Mouse (Mus musculus): ENCODE measurements around the gene Zcchc17. TPM values are rescaled to one million over a fixed set of nuclear protein-coding genes. Genes with fewer than 3 reads are reported as not detected.

Gene Zcchc17
- polyA plus RNA-seq, 1 experiment from 2014 or later: 92.8 TPM

DNA sequence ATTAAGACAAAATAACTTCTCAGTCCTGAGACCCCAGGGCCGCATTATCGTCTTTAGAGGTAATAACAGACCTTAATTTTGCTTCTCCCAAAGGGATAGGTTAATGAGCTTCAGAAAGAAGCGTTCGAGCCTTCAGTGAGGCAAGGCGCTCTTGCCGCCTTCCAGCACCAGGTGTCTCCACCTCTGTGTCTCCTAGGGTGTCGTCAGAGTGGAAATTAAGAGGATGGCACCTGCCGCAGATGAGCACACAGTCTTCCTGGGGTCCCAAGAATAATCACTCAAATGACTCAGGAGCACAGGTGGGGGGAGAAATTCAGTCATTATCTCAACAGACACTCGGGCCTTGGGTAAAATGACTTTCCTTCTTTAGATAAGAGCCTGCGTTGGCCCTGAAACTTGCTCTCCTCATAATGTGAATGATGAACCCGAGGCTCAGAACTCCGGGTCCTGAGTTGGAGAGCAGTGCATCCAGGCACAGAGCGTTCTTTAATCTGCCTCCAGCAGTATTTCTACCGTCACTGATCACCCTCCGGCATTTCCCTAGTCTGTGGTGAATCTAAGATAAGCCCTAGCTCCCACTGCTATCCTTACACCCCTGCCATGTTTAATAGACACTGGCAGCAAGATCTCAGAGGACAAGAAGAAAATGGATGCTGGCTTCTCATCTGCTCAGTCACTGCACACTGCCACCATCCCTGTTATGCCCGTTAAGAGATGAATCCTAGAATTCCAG lies 8.9 kb downstream of the Zcchc17 start:
- Histone ChIP-seq H3K27ac (no peak overlapping the region), H3K4me2 (no peak overlapping the region), H3K9ac (no peak overlapping the region), H3K4me3 (no peak overlapping the region), H3K9me3 (no peaks in the 10 kb centered on the region), H3K36me3 (peaks cover 78% of the 10 kb centered on the region), H3K27me3 (no peaks in the 10 kb centered on the region), H3K4me1 (replicated peaks) (no peaks in the 10 kb centered on the region)
- ATAC-seq (ENCODE audit: low FRiP score): no peak
- 83% methylated on average over 16 of the region's 16 CpGs for WGBS

DNA sequence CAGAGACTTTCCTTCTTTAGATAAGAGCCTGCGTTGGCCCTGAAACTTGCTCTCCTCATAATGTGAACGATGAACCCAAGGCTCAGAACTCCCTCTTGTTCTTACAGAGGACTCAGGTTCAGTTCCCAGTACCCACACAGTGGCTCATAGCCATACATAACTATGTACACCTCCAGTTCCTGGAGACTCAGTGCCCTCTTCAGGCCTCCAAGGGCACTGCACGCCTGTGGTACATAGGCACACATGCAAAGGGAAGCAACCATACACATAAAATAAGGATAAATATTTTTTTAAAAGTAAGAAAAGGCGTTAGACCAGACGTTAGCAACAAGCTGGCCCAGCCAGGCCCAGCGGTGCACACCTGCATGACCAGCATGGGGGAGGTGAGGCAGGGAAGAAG lies 10.1 kb downstream of the Zcchc17 start:
- no peaks in the 10 kb centered on the region for H3K4me1 ChIP-seq (replicated peaks)
- no peaks in the 10 kb centered on the region for H3K27me3 ChIP-seq
- no peak overlapping the region for H3K9ac ChIP-seq
- no peaks in the 10 kb centered on the region for H3K9me3 ChIP-seq
- no peak overlapping the region for H3K4me3 ChIP-seq
- 94% methylated on average over 6 of the region's 6 CpGs for WGBS
- no peak overlapping the region for H3K27ac ChIP-seq
- H3K4me2 ChIP-seq: no peak overlapping the region
- peaks cover 86% of the 10 kb centered on the region for H3K36me3 ChIP-seq
- no peak for ATAC-seq (ENCODE audit: low FRiP score)

DNA sequence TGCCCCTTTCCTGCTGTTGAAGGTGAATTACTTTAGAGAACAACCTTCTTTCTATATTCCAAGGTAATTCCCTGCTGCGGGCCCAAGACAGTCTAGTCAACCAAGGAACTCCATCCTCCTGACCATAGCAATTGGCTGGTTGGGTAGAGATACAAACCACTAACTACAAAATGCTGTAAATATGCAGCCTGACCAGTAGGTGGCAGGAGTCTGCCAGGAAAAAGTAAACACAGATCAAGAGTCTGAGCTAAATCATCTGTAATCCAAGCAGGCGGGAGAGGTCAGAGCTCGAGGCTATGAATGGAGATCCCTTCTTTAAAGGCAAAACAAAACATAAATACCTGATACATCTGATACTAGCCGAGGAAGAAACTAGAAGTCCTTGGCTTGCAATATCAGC lies 18.1 kb downstream of the Zcchc17 start:
- no peak overlapping the region for H3K27ac ChIP-seq
- peaks cover 58% of the 10 kb centered on the region for H3K36me3 ChIP-seq
- H3K9ac ChIP-seq: no peak overlapping the region
- 26% methylated on average over 4 of the region's 4 CpGs for WGBS
- H3K27me3 ChIP-seq: no peaks in the 10 kb centered on the region
- H3K4me3 ChIP-seq: no peak overlapping the region
- H3K4me2 ChIP-seq: no peak overlapping the region
- no peak for ATAC-seq (ENCODE audit: low FRiP score)
- H3K9me3 ChIP-seq: no peaks in the 10 kb centered on the region
- H3K4me1 ChIP-seq (replicated peaks): no peaks in the 10 kb centered on the region

DNA sequence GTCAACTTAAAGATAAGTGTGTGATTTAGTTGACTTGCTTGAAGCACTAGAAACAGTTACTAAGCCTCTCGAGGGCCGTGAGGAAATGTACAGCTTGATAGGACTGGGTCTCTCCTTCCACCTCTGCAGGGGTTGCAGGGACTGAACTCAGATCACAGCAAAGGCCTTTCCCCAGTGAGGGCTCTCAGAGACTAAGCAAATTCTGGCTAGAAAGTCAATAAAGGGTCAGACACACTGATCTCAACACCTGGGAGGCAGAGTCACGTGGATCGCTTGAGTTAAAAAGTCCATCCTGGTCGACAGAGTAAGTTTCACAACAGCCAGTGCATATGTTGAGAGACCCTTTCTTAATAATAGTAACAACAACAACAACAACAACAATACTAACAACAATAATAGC lies 23.9 kb downstream of the Zcchc17 start:
- Histone ChIP-seq H3K36me3 (peaks cover 69% of the 10 kb centered on the region), H3K4me2 (no peak overlapping the region), H3K9ac (no peak overlapping the region), H3K27me3 (no peaks in the 10 kb centered on the region), H3K4me1 (replicated peaks) (no peaks in the 10 kb centered on the region), H3K4me3 (no peak overlapping the region), H3K27ac (no peak overlapping the region), H3K9me3 (no peaks in the 10 kb centered on the region)
- WGBS: 92% methylated on average over 5 of the region's 5 CpGs
- no peak for ATAC-seq (ENCODE audit: low FRiP score)

DNA sequence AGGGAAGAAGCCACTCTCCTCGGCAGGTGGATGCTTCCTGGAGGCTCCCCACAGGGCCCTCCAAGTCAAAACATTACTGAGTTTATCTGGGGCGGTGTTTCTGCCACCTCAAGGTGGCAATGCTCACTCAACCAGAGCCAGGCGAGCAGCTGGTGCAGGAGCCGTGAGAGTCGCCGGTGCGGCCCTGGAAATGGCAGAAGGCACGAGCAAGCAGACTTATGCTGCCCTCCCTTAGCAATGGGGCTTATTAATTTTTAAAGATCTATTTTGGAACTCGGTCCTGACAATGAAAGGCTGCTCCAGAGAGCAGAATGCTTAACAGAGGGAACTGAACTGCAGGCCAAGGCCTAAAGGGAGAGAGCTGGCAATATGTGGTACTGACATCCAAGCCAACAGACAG lies 32.4 kb downstream of the Zcchc17 start:
- Histone ChIP-seq H3K36me3 (peaks cover 78% of the 10 kb centered on the region), H3K9me3 (no peaks in the 10 kb centered on the region), H3K4me1 (replicated peaks) (no peaks in the 10 kb centered on the region), H3K9ac (no peak overlapping the region), H3K4me2 (no peak overlapping the region), H3K27ac (no peak overlapping the region), H3K27me3 (no peaks in the 10 kb centered on the region), H3K4me3 (no peak overlapping the region)
- WGBS: 85% methylated on average over 9 of the region's 9 CpGs
- ATAC-seq (ENCODE audit: low FRiP score): no peak

DNA sequence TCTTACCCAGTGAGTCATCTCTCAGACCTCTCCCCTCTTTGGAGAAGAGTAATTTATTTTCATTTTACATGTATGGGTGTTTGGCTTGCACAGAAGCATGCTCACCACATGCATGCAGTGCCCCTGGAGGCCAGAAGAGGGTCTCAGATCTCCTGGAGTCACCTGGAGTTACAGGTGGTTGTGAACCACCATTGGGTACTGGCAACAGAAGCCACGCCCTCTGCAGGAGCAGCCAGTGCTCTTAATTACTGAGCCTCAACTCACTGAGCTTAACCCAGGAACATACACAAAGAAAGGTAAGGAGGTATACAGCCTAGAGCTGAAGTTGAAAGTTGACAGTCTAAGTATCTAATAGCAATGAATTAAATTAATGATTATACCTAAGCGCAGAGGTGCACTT lies 34.3 kb downstream of the Zcchc17 start:
- H3K27me3 ChIP-seq: no peaks in the 10 kb centered on the region
- peaks cover 84% of the 10 kb centered on the region for H3K36me3 ChIP-seq
- 91% methylated on average over 2 of the region's 2 CpGs for WGBS
- no peak overlapping the region for H3K4me3 ChIP-seq
- no peak overlapping the region for H3K4me2 ChIP-seq
- no peak for ATAC-seq (ENCODE audit: low FRiP score)
- no peaks in the 10 kb centered on the region for H3K4me1 ChIP-seq (replicated peaks)
- no peak overlapping the region for H3K9ac ChIP-seq
- no peaks in the 10 kb centered on the region for H3K9me3 ChIP-seq
- no peak overlapping the region for H3K27ac ChIP-seq

DNA sequence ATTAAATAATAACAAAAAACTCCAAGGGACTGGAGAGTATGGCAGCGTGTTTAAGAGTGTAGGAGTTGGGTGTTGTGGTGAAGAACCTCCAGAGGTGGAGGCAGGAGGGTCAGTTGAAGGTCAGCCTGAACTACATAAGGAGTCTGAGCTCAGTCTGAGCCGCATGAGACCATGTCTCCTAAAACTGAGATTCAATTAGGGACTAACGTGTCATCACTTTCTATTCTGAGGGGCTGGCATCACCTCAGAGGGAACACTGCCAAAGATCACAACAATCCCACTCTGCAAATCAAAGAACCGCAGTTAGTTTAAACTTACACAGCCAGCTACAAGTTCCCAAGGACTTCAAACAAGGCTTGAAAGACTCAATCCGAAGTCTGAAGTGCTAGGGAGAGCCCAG lies 36.1 kb downstream of the Zcchc17 start:
- H3K4me2 ChIP-seq: no peak overlapping the region
- H3K4me3 ChIP-seq: no peak overlapping the region
- H3K9ac ChIP-seq: no peak overlapping the region
- H3K27ac ChIP-seq: no peak overlapping the region
- H3K9me3 ChIP-seq: no peaks in the 10 kb centered on the region
- WGBS: 78% methylated on average over 5 of the region's 5 CpGs
- no peaks in the 10 kb centered on the region for H3K4me1 ChIP-seq (replicated peaks)
- no peak for ATAC-seq (ENCODE audit: low FRiP score)
- H3K36me3 ChIP-seq: peaks cover 93% of the 10 kb centered on the region
- H3K27me3 ChIP-seq: no peaks in the 10 kb centered on the region

DNA sequence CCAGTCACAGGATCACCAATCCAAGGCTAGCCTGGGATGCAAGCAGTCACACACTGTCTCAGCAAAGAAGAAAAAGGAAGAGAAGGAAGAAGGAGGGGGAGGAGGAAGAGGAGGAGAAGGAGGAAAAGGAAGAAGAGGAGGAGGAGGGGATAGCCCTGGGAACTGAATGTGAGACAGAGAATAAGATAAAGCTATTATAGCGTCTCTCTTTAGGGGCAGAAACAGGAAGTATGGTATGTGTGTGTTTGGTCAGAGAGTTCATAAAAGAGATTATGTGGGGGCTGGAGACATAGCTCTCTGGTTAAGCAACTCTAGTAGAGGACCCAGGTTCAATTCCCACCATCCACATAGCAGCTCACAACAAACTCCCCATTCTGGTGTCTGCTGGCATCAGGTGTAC lies 36.6 kb downstream of the Zcchc17 start:
- peaks cover 93% of the 10 kb centered on the region for H3K36me3 ChIP-seq
- ATAC-seq (ENCODE audit: low FRiP score): no peak

DNA sequence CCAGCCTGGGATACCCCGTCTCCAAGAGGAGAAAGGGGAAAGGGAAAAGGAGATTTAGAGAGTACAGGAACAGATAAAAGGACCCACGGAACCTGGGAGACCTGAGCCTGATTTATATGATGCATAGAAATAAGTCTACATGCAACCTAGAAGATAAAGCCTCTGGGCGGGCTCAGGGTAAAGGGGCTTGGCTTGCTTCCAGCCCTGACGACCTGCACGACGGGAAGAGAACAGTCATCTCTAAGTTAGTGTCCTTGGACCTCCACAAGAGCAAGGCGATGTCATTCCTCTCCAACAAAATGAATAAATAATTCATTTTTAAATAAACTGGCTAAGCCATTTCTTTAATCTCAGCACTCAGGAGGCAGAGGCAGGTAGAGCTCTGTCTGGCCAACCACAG lies 37.2 kb downstream of the Zcchc17 start:
- Histone ChIP-seq H3K27ac (no peak overlapping the region), H3K4me1 (replicated peaks) (no peaks in the 10 kb centered on the region), H3K36me3 (peaks cover 93% of the 10 kb centered on the region), H3K27me3 (no peaks in the 10 kb centered on the region), H3K4me3 (no peak overlapping the region), H3K9ac (no peak overlapping the region), H3K4me2 (no peak overlapping the region), H3K9me3 (no peaks in the 10 kb centered on the region)
- ATAC-seq (ENCODE audit: low FRiP score): no peak
- WGBS: 86% methylated on average over 7 of the region's 7 CpGs

More for the DNA sequence above, 36.6 kb downstream of the Zcchc17 start:
- Histone ChIP-seq H3K27me3 (no peaks in the 10 kb centered on the region), H3K4me2 (no peak overlapping the region), H3K9me3 (no peaks in the 10 kb centered on the region), H3K4me3 (no peak overlapping the region), H3K9ac (no peak overlapping the region), H3K4me1 (replicated peaks) (no peaks in the 10 kb centered on the region), H3K27ac (no peak overlapping the region)
- WGBS: 86% methylated on average over 1 of the region's 1 CpGs

DNA sequence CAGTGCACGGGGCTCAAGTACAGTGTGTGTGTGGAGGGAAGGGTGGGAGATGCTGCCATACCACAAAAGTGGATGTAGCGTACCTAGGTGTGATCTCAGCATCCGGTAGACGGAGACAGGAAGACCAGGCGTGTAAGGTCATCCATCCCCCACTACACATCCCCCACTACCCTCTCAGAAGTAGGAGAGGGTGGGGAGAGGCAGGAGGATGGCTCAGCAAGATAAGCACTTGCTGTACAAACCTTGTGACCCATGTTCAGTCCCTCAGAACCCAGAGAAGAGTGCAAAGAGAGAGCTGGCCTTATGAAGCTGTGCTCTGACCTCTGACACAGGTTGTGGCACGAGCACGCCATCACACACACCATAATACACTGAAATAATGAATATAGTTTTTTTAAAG lies 38.1 kb downstream of the Zcchc17 start:
- Histone ChIP-seq H3K27ac (no peak overlapping the region), H3K9ac (no peak overlapping the region), H3K4me3 (no peak overlapping the region), H3K4me2 (no peak overlapping the region), H3K27me3 (no peaks in the 10 kb centered on the region), H3K4me1 (replicated peaks) (no peaks in the 10 kb centered on the region), H3K9me3 (no peaks in the 10 kb centered on the region), H3K36me3 (peaks cover 87% of the 10 kb centered on the region)
- 95% methylated on average over 7 of the region's 7 CpGs for WGBS
- no peak for ATAC-seq (ENCODE audit: low FRiP score)

DNA sequence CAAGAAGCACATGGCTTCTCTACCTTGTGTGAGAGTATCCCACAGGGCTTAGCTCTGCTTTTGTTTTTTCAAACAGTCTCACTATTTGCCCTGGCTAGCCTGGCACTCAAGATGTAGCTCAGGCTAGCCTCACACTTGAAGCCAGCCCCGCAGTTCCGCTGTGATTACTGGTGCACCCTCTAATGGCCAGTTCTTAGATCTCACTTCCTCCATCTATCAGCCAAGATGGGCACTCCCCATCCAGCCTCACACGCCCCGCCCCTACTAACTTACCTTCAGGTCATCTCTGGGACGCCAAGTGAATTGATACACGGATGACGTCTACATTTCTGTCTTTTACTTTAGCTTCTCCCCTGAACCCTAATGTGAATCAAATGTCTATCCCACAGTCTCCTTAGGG lies 40.2 kb downstream of the Zcchc17 start:
- 86% methylated on average over 7 of the region's 7 CpGs for WGBS
- H3K4me1 ChIP-seq (replicated peaks): no peaks in the 10 kb centered on the region
- no peak for ATAC-seq (ENCODE audit: low FRiP score)

DNA sequence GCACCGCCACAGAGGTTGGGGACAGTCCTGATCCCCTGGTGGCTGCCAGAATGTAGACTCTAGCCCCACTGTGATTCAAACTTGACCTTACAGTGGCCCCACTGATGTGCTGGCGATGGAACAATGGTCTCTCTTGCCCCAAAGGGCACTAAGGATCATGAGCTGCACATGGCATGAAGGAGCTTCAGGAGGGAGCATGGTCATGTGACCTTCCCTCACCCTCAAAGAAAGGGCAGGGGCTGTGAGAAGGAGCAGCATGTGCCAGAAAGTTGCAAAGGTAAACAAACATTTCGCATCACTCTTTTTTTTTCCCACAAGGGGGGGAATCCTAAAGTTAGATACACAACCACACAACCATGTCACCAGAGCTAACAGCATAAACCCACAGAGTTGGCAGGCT lies 41.6 kb downstream of the Zcchc17 start:
- Histone ChIP-seq H3K9ac (no peak overlapping the region), H3K27me3 (no peaks in the 10 kb centered on the region), H3K4me1 (replicated peaks) (no peaks in the 10 kb centered on the region), H3K36me3 (peaks cover 87% of the 10 kb centered on the region), H3K4me2 (no peak overlapping the region), H3K9me3 (no peaks in the 10 kb centered on the region), H3K4me3 (no peak overlapping the region), H3K27ac (no peak overlapping the region)
- no peak for ATAC-seq (ENCODE audit: low FRiP score)
- 61% methylated on average over 3 of the region's 3 CpGs for WGBS

More for the DNA sequence above, 40.2 kb downstream of the Zcchc17 start:
- Histone ChIP-seq H3K9me3 (no peaks in the 10 kb centered on the region), H3K4me3 (no peak overlapping the region), H3K27me3 (no peaks in the 10 kb centered on the region), H3K27ac (no peak overlapping the region), H3K9ac (no peak overlapping the region), H3K4me2 (no peak overlapping the region), H3K36me3 (peaks cover 87% of the 10 kb centered on the region)

DNA sequence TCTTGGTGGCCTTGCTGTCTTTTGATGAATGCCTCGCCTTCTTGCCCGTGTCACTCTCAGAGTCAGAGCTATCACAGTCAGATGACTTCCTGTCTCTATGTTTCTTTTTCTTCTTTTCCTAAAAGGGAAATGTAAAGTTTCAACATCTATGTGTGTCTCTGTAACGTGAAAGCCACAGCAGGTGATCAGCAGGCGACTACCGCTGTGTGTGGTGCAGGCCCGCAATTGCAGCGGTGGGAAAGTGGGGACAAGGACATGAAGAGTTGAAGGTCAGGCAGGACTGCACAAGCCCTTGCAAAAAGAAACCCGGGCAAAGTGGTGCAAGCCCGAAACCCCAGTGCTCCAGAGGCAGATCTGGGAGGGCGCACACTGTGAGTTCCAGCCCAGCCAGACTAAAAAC lies 43.1 kb downstream of the Zcchc17 start:
- 79% methylated on average over 10 of the region's 10 CpGs for WGBS
- Histone ChIP-seq H3K4me1 (replicated peaks) (no peaks in the 10 kb centered on the region), H3K27me3 (no peaks in the 10 kb centered on the region), H3K27ac (no peak overlapping the region), H3K4me3 (no peak overlapping the region), H3K4me2 (no peak overlapping the region), H3K9me3 (no peaks in the 10 kb centered on the region), H3K36me3 (peaks cover 82% of the 10 kb centered on the region), H3K9ac (no peak overlapping the region)
- no peak for ATAC-seq (ENCODE audit: low FRiP score)
